Mouse (Mus musculus) B cell, adult (primary cell): ENCODE measurements around the gene Cd300ld5. TPM values are rescaled to one million over a fixed set of nuclear protein-coding genes. Genes with fewer than 3 reads are reported as not detected.

Experiments used
- total RNA-seq: library from RNA; stranded (reverse); gene quantifications from 4 replicates; pipeline ENCODE4 v1.2.4, GENCODE M21; 2023; ENCODE audit not compliant: inconsistent age

Gene Cd300ld5
- total RNA-seq, result 0.90 to 1.1 TPM (median 0.95 TPM) in 4 replicates

GRCm38 (mm10) chr11:115037669-115038068 is at the start of gene Cd300ld5:
Cd300ld5 (minus strand) TSS chr11:115037769.

GRCm38 (mm10) chr11:115062077-115062476 is 24.5 kb upstream of the Cd300ld5 start, which contains the start of gene Cd300e:
Cd300e (minus strand) TSS chr11:115062177.

GRCm38 (mm10) chr11:115048259-115048658 is 10.7 kb upstream of the Cd300ld5 start, which contains the start of gene Cd300ld3:
Cd300ld3 (minus strand) TSS chr11:115048409.

GRCm38 (mm10) chr11:115026912-115027311 is 10.7 kb downstream of the Cd300ld5 start, which contains the start of gene Cd300ld4:
Cd300ld4 (minus strand) TSS chr11:115027012.

GRCm38 (mm10) chr11:115016093-115016492 is 21.5 kb downstream of the Cd300ld5 start, which contains the start of gene Cd300ld2:
Cd300ld2 (minus strand) TSS chr11:115016193.

GRCm38 (mm10) chr11:115001474-115002040 is 36.0 kb downstream of the Cd300ld5 start, which contains the start of gene Cd300c2:
Cd300c2 (minus strand) TSS chr11:115001880.

GRCm38 (mm10) chr11:114989793-114990192 is 47.8 kb downstream of the Cd300ld5 start, which contains the start of gene Cd300ld:
Cd300ld (minus strand) TSS chr11:114989922.

Other genes with a start within 250 kb of the Cd300ld5 start
- gene Btbd17, start 241.8 kb downstream of the Cd300ld5 start, total RNA-seq, result not detected in 4 replicates
- gene Gpr142, start 238.8 kb downstream of the Cd300ld5 start, total RNA-seq, result not detected in 4 replicates
- 0.16 TPM in 1 of 4 replicates, not detected in the others for gene Gprc5c, start 186.6 kb downstream of the Cd300ld5 start, total RNA-seq
- gene Cd300a, start 147.7 kb downstream of the Cd300ld5 start, total RNA-seq, result 0.71 to 1.3 TPM (median 0.95 TPM) in 4 replicates
- gene Cd300lb, start 103.4 kb downstream of the Cd300ld5 start, total RNA-seq, result 0.26 to 1.3 TPM in 2 of 4 replicates, not detected in the others
- not detected in 4 replicates for gene Cd300c, start 68.6 kb downstream of the Cd300ld5 start, total RNA-seq
- 0.51 to 1.00 TPM (median 0.70 TPM) in 4 replicates for gene Cd300ld, start 47.8 kb downstream of the Cd300ld5 start, total RNA-seq
- 0.60 to 2.1 TPM (median 1.6 TPM) in 4 replicates for gene Cd300c2, start 35.9 kb downstream of the Cd300ld5 start, total RNA-seq
- not detected in 4 replicates for gene Cd300ld2, start 21.6 kb downstream of the Cd300ld5 start, total RNA-seq
- gene Cd300ld4, start 10.8 kb downstream of the Cd300ld5 start, total RNA-seq, result not detected in 4 replicates
- 0.90 to 1.1 TPM (median 0.96 TPM) in 4 replicates for gene Cd300ld3, start 10.6 kb upstream of the Cd300ld5 start, total RNA-seq
- gene Cd300e, start 24.4 kb upstream of the Cd300ld5 start, total RNA-seq, result 0.39 to 1.3 TPM (median 1.2 TPM) in 4 replicates
- gene Rab37, start 53.7 kb upstream of the Cd300ld5 start, total RNA-seq, result 4.1 to 6.9 TPM (median 4.9 TPM) in 4 replicates
- gene Cd300lf, start 96.2 kb upstream of the Cd300ld5 start, total RNA-seq, result 9.7 to 14.3 TPM (median 10.3 TPM) in 4 replicates
- gene Slc9a3r1, start 125.6 kb upstream of the Cd300ld5 start, total RNA-seq, result 73.9 to 83.7 TPM (median 79.0 TPM) in 4 replicates
- gene Tmem104, start 149.7 kb upstream of the Cd300ld5 start, total RNA-seq, result 14.8 to 19.6 TPM (median 16.6 TPM) in 4 replicates
- 15.6 to 30.2 TPM (median 19.0 TPM) in 4 replicates for gene Nat9, start 150.1 kb upstream of the Cd300ld5 start, total RNA-seq
- gene Grin2c, start 229.5 kb upstream of the Cd300ld5 start, total RNA-seq, result not detected in 4 replicates
- 18.4 to 21.9 TPM (median 20.6 TPM) in 4 replicates for gene Fdxr, start 239.3 kb upstream of the Cd300ld5 start, total RNA-seq